ENCODE assay signal across 10 mouse cellular contexts in genomic region chr8:74853488-74853887, GRCm38 (mm10). TPM values are rescaled to one million over a fixed set of nuclear protein-coding genes. Genes with fewer than 3 reads are reported as not detected.
DNase-seq lines count a peak whose midpoint lies in the region; ATAC-seq and TF ChIP-seq lines count a peak whose summit lies in the region.
"Had no signal": no experiment of that assay in that cellular context is flagged by ENCODE, and none has a peak within 500 bp of the region (broad histone marks: within the 10 kb centered on the region; RNA-seq: fewer than 3 reads in every experiment).

No protein-coding gene starts in this region.

- H3K4me3 ChIP-seq in heart, embryonic 12.5 days: no peak overlapping the region
- H3K4me3 ChIP-seq in ES-E14 (ENCODE audit: insufficient read depth in 1 of 2, low read depth in 1 of 2, low read length in 2 of 2, poor library complexity in 1 of 2, severe bottlenecking in 1 of 2): no peak overlapping the region
- no peak overlapping the region for H3K4me3 ChIP-seq in hindbrain, postnatal 0 days (ENCODE audit: low read length)
- H3K4me3 ChIP-seq in midbrain, embryonic 12.5 days: no peak overlapping the region
- no peak overlapping the region for H3K4me3 ChIP-seq in thymus, adult 2 months (ENCODE audit: control insufficient read depth, insufficient read depth, low read length)
- H3K4me3 ChIP-seq: heart, embryonic 13.5 days; megakaryocyte, embryonic 14.5 days had no signal

- no peaks in the 10 kb centered on the region for H3K36me3 ChIP-seq in heart, embryonic 12.5 days
- H3K36me3 ChIP-seq in ES-E14 (ENCODE audit: control insufficient read depth, insufficient read depth, low read length, poor library complexity, severe bottlenecking): no peaks in the 10 kb centered on the region
- H3K36me3 ChIP-seq in hindbrain, postnatal 0 days (ENCODE audit: insufficient read depth, low read length): no peaks in the 10 kb centered on the region
- H3K36me3 ChIP-seq in midbrain, embryonic 12.5 days: no peaks in the 10 kb centered on the region
- H3K36me3 ChIP-seq in thymus, adult 2 months (ENCODE audit: control insufficient read depth, insufficient read depth, low read length): no peaks in the 10 kb centered on the region
- H3K36me3 ChIP-seq: heart, embryonic 13.5 days had no signal

- TF ChIP-seq POLR2A in thymus, adult 2 months (IDR thresholded peaks at IDR 0.05; ENCODE audit: control insufficient read depth, extremely low read depth, insufficient read depth, low read length, poor library complexity): no peak

- H3K4me2 ChIP-seq in heart, embryonic 12.5 days: no peak overlapping the region
- no peak overlapping the region for H3K4me2 ChIP-seq in hindbrain, postnatal 0 days (ENCODE audit: low read depth, low read length)
- no peak overlapping the region for H3K4me2 ChIP-seq in midbrain, embryonic 12.5 days (replicated peaks)
- H3K4me2 ChIP-seq: heart, embryonic 13.5 days had no signal

- in situ Hi-C loops in ES-E14 (cut with MboI; ENCODE audit: low sequenced_read_pairs in 2 of 2, unreplicated experiment in 2 of 2): no loop called here

- TF ChIP-seq CTCF in hindbrain, postnatal 0 days (IDR thresholded peaks at IDR 0.05; ENCODE audit: low read depth): peak; percentile 70
- no peak for TF ChIP-seq CTCF in thymus, adult 2 months (IDR thresholded peaks at IDR 0.05; ENCODE audit: borderline replicate concordance, control insufficient read depth, extremely low read depth, insufficient read depth, low read length, poor library complexity)

- H3K4me1 ChIP-seq in heart, embryonic 12.5 days (replicated peaks): no peaks in the 10 kb centered on the region
- H3K4me1 ChIP-seq in ES-E14 (ENCODE audit: control insufficient read depth in 2 of 2, insufficient read depth in 2 of 2, low read length in 2 of 2, poor library complexity in 1 of 2): no peaks in the 10 kb centered on the region
- no peaks in the 10 kb centered on the region for H3K4me1 ChIP-seq in hindbrain, postnatal 0 days (ENCODE audit: insufficient read depth, low read length)
- H3K4me1 ChIP-seq in midbrain, embryonic 12.5 days: no peaks in the 10 kb centered on the region
- H3K4me1 ChIP-seq in thymus, adult 2 months (replicated peaks; ENCODE audit: control insufficient read depth, insufficient read depth, low read length): no peaks in the 10 kb centered on the region
- H3K4me1 ChIP-seq: heart, embryonic 13.5 days; megakaryocyte, embryonic 14.5 days had no signal

- no peaks in the 10 kb centered on the region for H3K9me3 ChIP-seq in heart, embryonic 12.5 days (replicated peaks)
- no peaks in the 10 kb centered on the region for H3K9me3 ChIP-seq in ES-E14 (ENCODE audit: control insufficient read depth, insufficient read depth, low read depth, low read length)
- no peaks in the 10 kb centered on the region for H3K9me3 ChIP-seq in hindbrain, postnatal 0 days (ENCODE audit: low read length)
- no peaks in the 10 kb centered on the region for H3K9me3 ChIP-seq in midbrain, embryonic 12.5 days
- H3K9me3 ChIP-seq: heart, embryonic 13.5 days; megakaryocyte, embryonic 14.5 days had no signal

- H3K27ac ChIP-seq in heart, embryonic 12.5 days (ENCODE audit: poor library complexity, severe bottlenecking): no peak overlapping the region
- H3K27ac ChIP-seq in ES-E14 (ENCODE audit: insufficient read depth, low read depth, low read length, poor library complexity, severe bottlenecking): no peak overlapping the region
- no peak overlapping the region for H3K27ac ChIP-seq in hindbrain, postnatal 0 days
- H3K27ac ChIP-seq in midbrain, embryonic 12.5 days (replicated peaks): no peak overlapping the region
- H3K27ac ChIP-seq in thymus, adult 2 months (ENCODE audit: control insufficient read depth, insufficient read depth, low read length): no peak overlapping the region
- H3K27ac ChIP-seq: heart, embryonic 13.5 days had no signal

- no peak for DNase-seq in heart, adult 8-10 months (ENCODE audit: low spot score)
- DNase-seq in ES-E14 (ENCODE audit: low read depth, low spot score): peak; percentile 35
- DNase-seq in cerebellum, postnatal 25 days: peak; percentile 38 to 65
- peak; percentile 77 for DNase-seq in hindbrain, postnatal 0 days (ENCODE audit: low spot score)
- DNase-seq in thymus, adult 2 months: no peak

- WGBS in heart, embryonic 12.5 days: 15% methylated on average over 5 of the region's 5 CpGs
- WGBS in hindbrain, postnatal 0 days: 33% methylated on average over 5 of the region's 5 CpGs
- 34% methylated on average over 5 of the region's 5 CpGs for WGBS in midbrain, embryonic 12.5 days
- 29% methylated on average over 5 of the region's 5 CpGs for WGBS in thymus, adult 2 months

- no peak overlapping the region for H3K9ac ChIP-seq in heart, embryonic 12.5 days
- no peak overlapping the region for H3K9ac ChIP-seq in ES-E14 (ENCODE audit: insufficient read depth, low read depth, low read length, poor library complexity, severe bottlenecking)
- H3K9ac ChIP-seq in hindbrain, postnatal 0 days (replicated peaks; ENCODE audit: low read length): no peak overlapping the region
- no peak overlapping the region for H3K9ac ChIP-seq in midbrain, embryonic 12.5 days (replicated peaks)
- H3K9ac ChIP-seq: heart, embryonic 13.5 days had no signal

- H3K27me3 ChIP-seq in heart, embryonic 12.5 days (replicated peaks): no peaks in the 10 kb centered on the region
- H3K27me3 ChIP-seq in hindbrain, postnatal 0 days (ENCODE audit: insufficient read depth, low read length): no peaks in the 10 kb centered on the region
- no peaks in the 10 kb centered on the region for H3K27me3 ChIP-seq in midbrain, embryonic 12.5 days
- no peaks in the 10 kb centered on the region for H3K27me3 ChIP-seq in thymus, adult 2 months (ENCODE audit: control insufficient read depth, insufficient read depth, low read length)
- H3K27me3 ChIP-seq: heart, embryonic 13.5 days; megakaryocyte, embryonic 14.5 days had no signal

- ATAC-seq in heart, embryonic 12.5 days (ENCODE audit: insufficient number of reproducible peaks, low FRiP score): 0 out of 2 replicates have a peak, but pooled peaks have one; percentile 22
- ATAC-seq in hindbrain, postnatal 0 days: peak; percentile 48
- ATAC-seq in midbrain, embryonic 12.5 days (ENCODE audit: low FRiP score, low read depth): peak; percentile 63
- no peak for ATAC-seq in activated CD4-positive, CD25-positive, alpha-beta regulatory T cell, adult 4 months

TF ChIP-seq in ES-E14, 5 proteins besides CTCF, POLR2A, EP300 and RAD21:
- TF ChIP-seq HCFC1 (IDR thresholded peaks at IDR 0.05; ENCODE audit: borderline replicate concordance, insufficient read depth, low read length) (no peak), ZC3H11A (IDR thresholded peaks at IDR 0.05; ENCODE audit: borderline replicate concordance, low read depth, low read length) (peak; percentile 51; the same call in 1 of the 2 replicates)
TF ChIP-seq in ES-E14: peak in this region for 1.

RNA-seq across cellular contexts. Expression of gene Isx, which starts 19.5 kb away (rescaled TPM):
- not detected in 2 replicates for polyA plus RNA-seq in heart, embryonic 12.5 days (2016; fragmentation: Nextera tagmentation; extraction: Ambion mirVana)
- total RNA-seq in heart, adult 8-10 months (2022): not detected
- total RNA-seq in ES-E14 (2012; rRNA removed): 0.13 TPM in 1 of 2 replicates, not detected in the other
- not detected in 2 replicates for total RNA-seq in hindbrain, postnatal 0 days (2014; rRNA removed)
- not detected in 2 replicates for polyA plus RNA-seq in hindbrain, postnatal 0 days (2015; fragmentation: Nextera tagmentation; extraction: Ambion mirVana)
- not detected in 2 replicates for polyA plus RNA-seq in midbrain, embryonic 12.5 days (2016; fragmentation: Nextera tagmentation; extraction: Ambion mirVana)
- polyA plus RNA-seq in thymus, adult 2 months (2012; rRNA removed): 0.08 TPM in 1 of 2 replicates, not detected in the other
- not detected for polyA plus RNA-seq in activated CD4-positive, CD25-positive, alpha-beta regulatory T cell, adult 4 months (2017; shearing (Covaris generic))
- polyA plus RNA-seq: heart, embryonic 13.5 days had no signal

Comparison
In these comparisons a context has a peak if more than half of its experiments do, and no peak if none do; other contexts are left out.
1. DNase-seq: peak in ES-E14 (single experiment), cerebellum, postnatal 25 days (2 of 2) and hindbrain, postnatal 0 days (single experiment); none in heart, adult 8-10 months (single experiment) and thymus, adult 2 months (single experiment).